Comparison of ENCODE assay signal across 11 mouse cellular contexts in the genomic region with DNA sequence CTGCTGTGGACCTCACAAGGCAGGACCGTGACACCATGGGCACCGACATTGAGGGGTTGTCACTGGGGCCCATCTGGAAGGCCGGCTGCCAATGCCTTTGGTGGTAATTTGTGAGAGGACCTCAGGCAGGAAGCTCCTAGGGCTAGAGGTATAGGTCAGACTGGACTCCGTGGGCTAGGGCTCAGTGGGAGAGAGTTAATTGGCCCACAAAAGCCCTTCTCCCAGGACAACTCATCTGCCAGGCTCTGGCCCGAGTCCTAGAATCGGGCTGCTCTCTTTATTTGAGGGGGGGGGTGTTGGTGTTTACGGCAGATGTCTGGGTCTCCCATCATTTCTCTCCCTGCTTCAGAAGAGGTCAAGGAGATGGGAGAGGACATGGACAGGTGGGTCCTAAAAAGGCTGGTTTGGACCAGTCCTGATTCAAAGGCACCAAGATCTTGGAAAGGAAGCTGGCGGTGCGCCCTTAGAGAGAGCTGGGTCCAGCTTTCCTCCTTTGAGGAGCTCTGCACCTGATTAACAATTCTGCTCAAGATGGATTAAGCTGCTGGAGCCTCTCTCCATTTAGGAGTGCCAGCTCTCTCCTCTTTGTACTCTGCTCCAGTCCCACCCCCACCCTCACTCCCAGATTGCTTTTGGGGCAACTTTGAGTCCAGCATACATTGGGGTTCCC.
DNase-seq lines count a peak whose midpoint lies in the region; ATAC-seq lines count a peak whose summit lies in the region.
"Had no signal": no experiment of that assay in that cellular context is flagged by ENCODE, and none has a peak within 500 bp of the region (broad histone marks: within the 10 kb centered on the region; RNA-seq: fewer than 3 reads in every experiment).

No protein-coding gene starts in this region.

- no peak overlapping the region for H3K9ac ChIP-seq in forebrain, embryonic 15.5 days (replicated peaks)
- no peak overlapping the region for H3K9ac ChIP-seq in forebrain, embryonic 12.5 days
- H3K9ac ChIP-seq in midbrain, embryonic 15.5 days = no peak overlapping the region
- H3K9ac ChIP-seq: heart, embryonic 15.5 days; midbrain, embryonic 12.5 days had no signal

- DNase-seq in midbrain, embryonic 10.5 days (ENCODE audit: low spot score) = no peak
- DNase-seq in layer of hippocampus, postnatal 10 days (ENCODE audit: low spot score in 2 of 2) = peak; percentile 57 to 67
- DNase-seq in right cerebral cortex, postnatal 4 days = peak; percentile 51

- peak overlapping the region; percentile 60; the same call in 1 of the 2 replicates for H3K27ac ChIP-seq in forebrain, embryonic 15.5 days (replicated peaks)
- H3K27ac ChIP-seq in forebrain, embryonic 12.5 days = no peak overlapping the region
- no peak overlapping the region for H3K27ac ChIP-seq in midbrain, embryonic 15.5 days
- H3K27ac ChIP-seq in midbrain, embryonic 10.5 days (replicated peaks) = no peak overlapping the region
- H3K27ac ChIP-seq: heart, embryonic 15.5 days; kidney, postnatal 0 days; midbrain, embryonic 12.5 days had no signal

- H3K4me1 ChIP-seq in forebrain, embryonic 15.5 days = peaks cover 11% of the 10 kb centered on the region
- 0 out of 2 replicates have a peak, but pooled peaks cover 2% of the 10 kb centered on the region for H3K4me1 ChIP-seq in forebrain, embryonic 12.5 days
- H3K4me1 ChIP-seq in midbrain, embryonic 15.5 days = peaks cover 4% of the 10 kb centered on the region; the same call in 1 of the 2 replicates
- H3K4me1 ChIP-seq in midbrain, embryonic 10.5 days = no peaks in the 10 kb centered on the region; the same call in 1 of the 2 replicates
- H3K4me1 ChIP-seq: heart, embryonic 15.5 days had no signal

- no peaks in the 10 kb centered on the region for H3K9me3 ChIP-seq in forebrain, embryonic 15.5 days
- no peaks in the 10 kb centered on the region for H3K9me3 ChIP-seq in forebrain, embryonic 12.5 days
- no peaks in the 10 kb centered on the region for H3K9me3 ChIP-seq in midbrain, embryonic 15.5 days
- no peaks in the 10 kb centered on the region for H3K9me3 ChIP-seq in midbrain, embryonic 10.5 days (replicated peaks)
- H3K9me3 ChIP-seq: heart, embryonic 15.5 days; midbrain, embryonic 12.5 days had no signal

- no peak; the same call in 1 of the 2 replicates for ATAC-seq in forebrain, embryonic 15.5 days (replicated peaks)
- no peak for ATAC-seq in forebrain, embryonic 12.5 days (ENCODE audit: low FRiP score)
- peak; percentile 55; the same call in 1 of the 2 replicates for ATAC-seq in midbrain, embryonic 15.5 days (replicated peaks)
- ATAC-seq in megakaryocyte, adult 5-6 weeks (ENCODE audit: poor library complexity, severe bottlenecking) = no peak

- WGBS in forebrain, embryonic 15.5 days = 57% methylated on average over 9 of the region's 9 CpGs
- WGBS in forebrain, embryonic 12.5 days = 83% methylated on average over 9 of the region's 9 CpGs
- WGBS in midbrain, embryonic 15.5 days = 65% methylated on average over 9 of the region's 9 CpGs
- WGBS in midbrain, embryonic 10.5 days = 83% methylated on average over 9 of the region's 9 CpGs

- no peaks in the 10 kb centered on the region for H3K36me3 ChIP-seq in forebrain, embryonic 15.5 days
- H3K36me3 ChIP-seq in forebrain, embryonic 12.5 days (replicated peaks) = no peaks in the 10 kb centered on the region
- no peaks in the 10 kb centered on the region for H3K36me3 ChIP-seq in midbrain, embryonic 15.5 days (replicated peaks)
- no peaks in the 10 kb centered on the region for H3K36me3 ChIP-seq in midbrain, embryonic 10.5 days
- H3K36me3 ChIP-seq: heart, embryonic 15.5 days; midbrain, embryonic 12.5 days had no signal

- H3K4me2 ChIP-seq in forebrain, embryonic 15.5 days (replicated peaks) = no peak overlapping the region
- H3K4me2 ChIP-seq in forebrain, embryonic 12.5 days = no peak overlapping the region
- no peak overlapping the region for H3K4me2 ChIP-seq in midbrain, embryonic 15.5 days
- H3K4me2 ChIP-seq: heart, embryonic 15.5 days; liver, embryonic 11.5 days; midbrain, embryonic 12.5 days had no signal

- no peak overlapping the region for H3K4me3 ChIP-seq in forebrain, embryonic 15.5 days
- H3K4me3 ChIP-seq in forebrain, embryonic 12.5 days (replicated peaks) = no peak overlapping the region
- H3K4me3 ChIP-seq in midbrain, embryonic 15.5 days = no peak overlapping the region
- H3K4me3 ChIP-seq in midbrain, embryonic 10.5 days = no peak overlapping the region
- H3K4me3 ChIP-seq: heart, embryonic 15.5 days; midbrain, embryonic 12.5 days had no signal

- H3K27me3 ChIP-seq in forebrain, embryonic 15.5 days = no peaks in the 10 kb centered on the region
- no peaks in the 10 kb centered on the region for H3K27me3 ChIP-seq in forebrain, embryonic 12.5 days
- H3K27me3 ChIP-seq in midbrain, embryonic 15.5 days (replicated peaks) = no peaks in the 10 kb centered on the region
- no peaks in the 10 kb centered on the region for H3K27me3 ChIP-seq in midbrain, embryonic 10.5 days (ENCODE audit: low read depth, poor library complexity, severe bottlenecking)
- H3K27me3 ChIP-seq: heart, embryonic 15.5 days; midbrain, embryonic 12.5 days had no signal
